Mouse (Mus musculus) heart, embryonic 16.5 days (tissue): Measurements from ENCODE around the gene Carmil1. TPM values are rescaled to one million over a fixed set of nuclear protein-coding genes. Genes with fewer than 3 reads are reported as not detected.

Source experiments
- ATAC-seq: fragments of 200-750 bp; cut with Nextera tagmentation; replicated peaks from 2 replicates; pipeline ENCODE4 v1.8.0; 2017; ENCODE audit warnings: moderate number of reproducible peaks; ENCODE audit not compliant: insufficient read depth, low FRiP score; ENCODE audit errors: extremely low read depth
- H3K27ac ChIP-seq: fragments of 300-500 bp; sonication (generic); 2 replicates; pipeline ENCODE4 v1.5.1; 2014; ENCODE audit warnings: mild to moderate bottlenecking, low read length, control low read depth, moderate library complexity
- H3K27me3 ChIP-seq: fragments of 300-500 bp; sonication (generic); 2 replicates; pipeline ENCODE4 v1.6.1; 2014; ENCODE audit warnings: low read length, mixed read lengths; ENCODE audit not compliant: control insufficient read depth, insufficient read depth
- H3K36me3 ChIP-seq: fragments of 300-500 bp; sonication (generic); 2 replicates; pipeline ENCODE4 v1.6.1; 2014; ENCODE audit not compliant: control insufficient read depth, insufficient read depth
- H3K4me1 ChIP-seq: fragments of 300-500 bp; sonication (generic); 2 replicates; pipeline ENCODE4 v1.6.1; 2014; ENCODE audit warnings: low read length, mixed read lengths; ENCODE audit not compliant: control insufficient read depth, insufficient read depth
- H3K4me2 ChIP-seq: fragments of 300-500 bp; sonication (generic); 2 replicates; pipeline ENCODE4 v1.6.1; 2014; ENCODE audit warnings: low read depth, mild to moderate bottlenecking, control low read depth, low read length
- H3K4me3 ChIP-seq: fragments of 300-500 bp; sonication (generic); 2 replicates; pipeline ENCODE4 v1.5.1; 2014; ENCODE audit warnings: mild to moderate bottlenecking, control low read depth, low read length
- H3K9ac ChIP-seq: fragments of 300-500 bp; sonication (generic); 2 replicates; pipeline ENCODE4 v1.6.1; 2014; ENCODE audit warnings: low read length, control low read depth
- H3K9me3 ChIP-seq: fragments of 300-500 bp; sonication (generic); replicated peaks from 2 replicates; pipeline ENCODE4 v1.6.1; 2016; ENCODE audit warnings: low read length; ENCODE audit not compliant: control insufficient read depth
- WGBS: fragments of 180-500 bp; shearing (Covaris S2); extraction: QIAGEN DNeasy Blood & Tissue Kit; methylation state at CpG from one replicate; pipeline ENCODE4 v1.1.7; 2014; 5-methylcytosine and 5-hydroxymethylcytosine counted together
- polyA plus RNA-seq: library from polyadenylated mRNA; unstranded; fragments of >200 nt; fragmentation: Nextera tagmentation; extraction: Ambion mirVana; gene quantifications from 2 replicates; pipeline ENCODE4 v1.2.1, GENCODE M21; 2015

Gene Carmil1
- polyA plus RNA-seq, 1 experiment from 2014 or later, result 8.4 TPM

- ATAC-seq, result no peak
- Histone ChIP-seq H3K27ac (no peak overlapping the region), H3K4me3 (no peak overlapping the region), H3K4me1 (no peaks in the 10 kb centered on the region), H3K9me3 (no peaks in the 10 kb centered on the region), H3K27me3 (no peaks in the 10 kb centered on the region), H3K4me2 (no peak overlapping the region), H3K36me3 (no peaks in the 10 kb centered on the region), H3K9ac (no peak overlapping the region)
- WGBS, result 69% methylated on average over 1 of the region's 1 CpGs
These were observed 215.1 kb downstream of the Carmil1 start for GRCm38 (mm10) chr13:24065536-24065935.

DNA sequence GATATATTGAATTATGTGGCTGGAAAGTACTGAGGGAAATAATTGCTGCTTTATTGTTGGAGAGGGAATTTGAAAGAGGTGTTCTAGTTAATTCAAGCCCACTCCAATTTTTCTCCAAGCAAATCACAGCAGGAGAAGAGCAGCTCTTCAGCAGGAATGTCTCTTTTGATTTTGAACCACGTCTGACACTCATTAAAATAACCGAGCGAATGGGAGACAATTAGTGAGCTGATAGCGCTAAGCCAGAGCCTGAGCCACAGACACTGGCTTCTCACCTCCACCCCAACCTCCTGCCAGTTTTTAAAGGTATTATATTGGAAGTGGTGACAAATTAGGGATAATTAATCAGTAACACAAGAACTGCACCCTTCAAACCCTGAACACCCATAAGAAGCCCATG is 217.8 kb downstream of the Carmil1 start:
- Histone ChIP-seq H3K4me3 (no peak overlapping the region), H3K4me1 (no peaks in the 10 kb centered on the region), H3K27ac (no peak overlapping the region), H3K9ac (no peak overlapping the region), H3K4me2 (no peak overlapping the region), H3K36me3 (no peaks in the 10 kb centered on the region), H3K27me3 (no peaks in the 10 kb centered on the region), H3K9me3 (no peaks in the 10 kb centered on the region)
- WGBS, result 57% methylated on average over 4 of the region's 4 CpGs
- ATAC-seq, result no peak

DNA sequence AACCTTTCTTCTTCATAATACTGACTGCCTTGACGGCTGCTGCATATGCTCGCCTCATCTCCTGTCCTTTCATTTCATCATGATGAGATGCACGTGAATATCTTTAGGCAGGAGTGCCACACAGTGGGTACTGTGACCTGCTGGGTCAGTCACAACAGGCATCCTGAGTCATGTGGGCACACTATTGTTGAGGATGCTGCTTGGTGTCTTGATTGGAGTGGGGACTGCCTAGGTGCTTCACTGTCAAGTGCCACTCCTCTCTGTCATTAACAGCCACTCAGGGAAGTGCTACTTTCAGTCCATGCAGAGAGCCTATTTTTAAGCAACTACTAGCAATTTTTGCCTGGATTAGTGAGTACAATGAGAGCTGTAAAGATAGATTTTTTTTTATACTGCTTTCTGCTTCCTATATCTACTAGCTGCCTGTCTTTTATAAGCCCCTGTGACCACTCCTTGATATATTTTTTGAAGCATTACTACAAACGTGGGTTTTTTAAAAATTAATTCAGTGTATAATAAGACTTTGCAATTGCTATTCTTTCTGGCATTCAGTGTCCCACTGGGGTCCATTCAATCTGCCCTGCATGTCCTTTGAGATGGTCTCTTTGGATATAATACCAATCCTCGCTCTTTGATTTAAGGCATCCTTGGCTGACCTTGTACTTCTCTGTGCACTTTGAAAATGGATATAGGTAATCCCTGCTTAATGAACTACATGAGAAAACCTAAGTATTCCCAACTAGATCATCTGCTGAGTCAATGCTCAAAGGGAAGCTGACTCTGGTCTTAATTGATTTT is 225.3 kb downstream of the Carmil1 start:
- WGBS, result 74% methylated on average over 5 of the region's 5 CpGs
- no peak overlapping the region for H3K4me3 ChIP-seq
- no peaks in the 10 kb centered on the region for H3K36me3 ChIP-seq
- no peaks in the 10 kb centered on the region for H3K9me3 ChIP-seq
- no peak overlapping the region for H3K9ac ChIP-seq
- H3K27me3 ChIP-seq, result no peaks in the 10 kb centered on the region
- no peaks in the 10 kb centered on the region for H3K4me1 ChIP-seq
- no peak overlapping the region for H3K27ac ChIP-seq
- H3K4me2 ChIP-seq, result no peak overlapping the region
- ATAC-seq, result no peak

DNA sequence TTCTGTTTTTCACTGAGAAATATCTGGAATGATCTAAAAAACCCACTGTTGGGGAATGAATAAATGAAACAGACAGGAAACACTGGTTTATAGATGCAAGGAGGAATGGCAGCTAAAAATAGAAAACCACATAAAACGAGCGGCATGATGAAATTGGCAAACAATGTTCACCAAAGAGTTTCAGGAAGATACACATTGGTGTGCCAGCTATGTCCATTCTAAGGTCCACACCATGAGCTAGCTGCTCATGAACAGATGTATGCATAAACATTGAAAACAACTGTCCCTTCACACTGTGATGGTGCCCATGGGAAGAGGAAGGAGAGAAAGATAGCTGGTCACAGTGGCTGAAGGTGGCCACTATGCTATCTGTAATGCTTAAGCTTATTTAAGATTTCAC is 229.1 kb downstream of the Carmil1 start:
- 50% methylated on average over 2 of the region's 2 CpGs for WGBS
- Histone ChIP-seq H3K9ac (no peak overlapping the region), H3K4me2 (no peak overlapping the region), H3K9me3 (no peaks in the 10 kb centered on the region), H3K36me3 (no peaks in the 10 kb centered on the region), H3K27ac (no peak overlapping the region), H3K4me1 (no peaks in the 10 kb centered on the region), H3K27me3 (no peaks in the 10 kb centered on the region), H3K4me3 (no peak overlapping the region)
- ATAC-seq, result no peak

GRCm38 (mm10) chr13:24050330-24050729 is 230.3 kb downstream of the Carmil1 start:
- no peak overlapping the region for H3K4me3 ChIP-seq
- no peaks in the 10 kb centered on the region for H3K9me3 ChIP-seq
- H3K9ac ChIP-seq, result no peak overlapping the region
- ATAC-seq, result no peak
- H3K27me3 ChIP-seq, result no peaks in the 10 kb centered on the region
- 82% methylated on average over 5 of the region's 5 CpGs for WGBS
- H3K4me1 ChIP-seq, result no peaks in the 10 kb centered on the region
- no peaks in the 10 kb centered on the region for H3K36me3 ChIP-seq
- H3K27ac ChIP-seq, result no peak overlapping the region
- no peak overlapping the region for H3K4me2 ChIP-seq

DNA sequence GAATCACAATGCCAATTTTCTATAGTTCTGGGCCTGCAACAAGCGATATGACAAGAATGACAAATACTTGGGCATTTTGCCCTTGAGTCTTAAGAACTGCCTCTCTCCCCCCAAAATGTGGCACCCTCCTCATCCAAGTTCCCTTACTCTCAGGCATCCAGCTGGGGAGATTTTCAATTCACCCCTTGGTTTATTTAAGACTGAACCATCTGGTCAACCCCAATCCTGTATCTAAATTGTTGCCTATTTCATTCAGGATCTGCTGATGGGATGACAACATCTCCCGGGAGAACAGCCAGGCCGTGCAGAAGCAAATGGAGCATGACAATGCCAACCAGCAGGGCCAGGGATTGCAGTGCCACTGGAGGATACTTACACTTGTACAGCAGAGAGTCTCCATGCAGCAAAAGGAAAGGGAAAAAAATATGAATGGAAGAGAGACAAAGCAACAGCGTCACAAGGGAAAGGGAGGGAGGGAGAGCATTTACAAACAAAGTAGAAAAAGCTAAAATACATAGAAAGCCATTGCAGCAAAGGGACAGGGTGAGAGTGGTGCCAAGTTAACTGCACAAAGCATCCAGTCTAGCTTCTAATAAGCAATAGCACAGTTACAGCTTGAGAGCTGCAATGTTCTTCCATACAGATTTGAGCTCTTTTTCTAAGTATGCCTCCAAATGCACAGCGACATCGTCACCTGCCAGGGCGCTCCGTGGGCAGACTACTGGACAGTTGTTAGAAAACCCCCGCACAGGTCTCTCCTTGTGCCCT is 231.1 kb downstream of the Carmil1 start:
- H3K9me3 ChIP-seq, result no peaks in the 10 kb centered on the region
- no peaks in the 10 kb centered on the region for H3K27me3 ChIP-seq
- no peak for ATAC-seq
- no peak overlapping the region for H3K4me3 ChIP-seq
- no peak overlapping the region for H3K9ac ChIP-seq
- H3K4me2 ChIP-seq, result no peak overlapping the region
- no peaks in the 10 kb centered on the region for H3K4me1 ChIP-seq
- WGBS, result 76% methylated on average over 9 of the region's 9 CpGs
- no peaks in the 10 kb centered on the region for H3K36me3 ChIP-seq
- H3K27ac ChIP-seq, result no peak overlapping the region

GRCm38 (mm10) chr13:24048611-24049010 is 232.0 kb downstream of the Carmil1 start:
- 79% methylated on average over 6 of the region's 6 CpGs for WGBS
- ATAC-seq, result no peak

DNA sequence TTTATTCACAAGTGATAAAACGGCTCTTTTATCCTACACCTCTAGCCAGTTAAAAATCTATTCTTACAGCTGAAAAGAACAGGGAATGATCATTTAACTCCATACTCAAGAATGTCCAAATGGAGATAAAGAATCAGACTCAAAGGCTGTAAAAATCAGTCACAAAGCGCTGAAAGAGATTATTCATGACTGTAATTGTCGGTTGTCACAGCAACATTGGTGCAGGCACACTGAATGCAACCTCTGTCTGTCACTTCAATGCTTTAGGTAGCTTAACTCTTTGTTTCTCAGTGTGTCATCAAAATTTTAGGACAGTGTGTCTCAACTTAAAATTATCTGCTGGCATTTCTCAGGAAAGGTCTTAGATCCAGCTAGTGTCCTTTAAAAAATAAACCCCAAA is 235.3 kb downstream of the Carmil1 start:
- Histone ChIP-seq H3K27ac (no peak overlapping the region), H3K4me3 (no peak overlapping the region), H3K36me3 (no peaks in the 10 kb centered on the region), H3K9ac (no peak overlapping the region), H3K4me1 (no peaks in the 10 kb centered on the region), H3K27me3 (no peaks in the 10 kb centered on the region), H3K9me3 (no peaks in the 10 kb centered on the region), H3K4me2 (no peak overlapping the region)
- WGBS, result 72% methylated on average over 3 of the region's 3 CpGs
- no peak for ATAC-seq

More at GRCm38 (mm10) chr13:24048611-24049010, 232.0 kb downstream of the Carmil1 start:
- no peaks in the 10 kb centered on the region for H3K9me3 ChIP-seq
- no peaks in the 10 kb centered on the region for H3K36me3 ChIP-seq
- no peak overlapping the region for H3K4me2 ChIP-seq
- H3K9ac ChIP-seq, result no peak overlapping the region
- no peak overlapping the region for H3K27ac ChIP-seq
- H3K4me1 ChIP-seq, result no peaks in the 10 kb centered on the region
- H3K27me3 ChIP-seq, result no peaks in the 10 kb centered on the region
- H3K4me3 ChIP-seq, result no peak overlapping the region

DNA sequence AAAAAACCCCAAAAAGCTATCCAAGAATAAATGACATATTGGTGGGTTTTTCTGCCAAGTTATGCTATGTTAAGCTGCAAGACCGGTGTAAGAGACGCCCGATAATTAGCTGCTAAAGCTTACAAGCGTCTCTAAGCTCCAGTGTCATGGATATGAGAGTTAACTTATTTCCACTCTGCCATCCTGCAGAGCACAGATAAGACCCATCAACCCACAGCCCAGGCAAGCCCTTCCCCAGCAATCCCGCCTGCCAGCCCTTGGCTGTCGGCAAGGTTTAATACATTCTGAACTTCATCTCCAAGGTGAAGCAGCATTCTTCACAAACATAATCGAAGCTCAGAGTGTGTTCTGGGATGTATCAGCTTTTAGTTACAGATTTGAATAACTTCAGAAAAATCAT is 240.4 kb downstream of the Carmil1 start:
- Histone ChIP-seq H3K9me3 (no peaks in the 10 kb centered on the region), H3K27me3 (no peaks in the 10 kb centered on the region), H3K27ac (no peak overlapping the region), H3K36me3 (no peaks in the 10 kb centered on the region), H3K4me3 (no peak overlapping the region), H3K9ac (no peak overlapping the region), H3K4me1 (no peaks in the 10 kb centered on the region), H3K4me2 (no peak overlapping the region)
- 54% methylated on average over 7 of the region's 7 CpGs for WGBS
- ATAC-seq, result no peak
